Mouse (Mus musculus) lung, adult 2 months (tissue): ENCODE measurements around the gene Rnf180. TPM values are rescaled to one million over a fixed set of nuclear protein-coding genes. Genes with fewer than 3 reads are reported as not detected.

Experiments used
- DNase-seq: peaks from one replicate; pipeline ENCODE4 v3.0.0; 2022
- H3K4me1 ChIP-seq: fragments of 200-500 bp; 2 replicates; pipeline ENCODE4 v1.6.1; 2011; ENCODE audit warnings: low read length; ENCODE audit not compliant: control insufficient read depth, insufficient read depth
- H3K4me3 ChIP-seq: fragments of 200-500 bp; replicated peaks from 2 replicates; pipeline ENCODE3; 2011; ENCODE audit warnings: low read depth, mild to moderate bottlenecking, control low read depth, low read length; ENCODE audit errors: extremely low read depth
- CTCF ChIP-seq: fragments of 200-500 bp; IDR thresholded peaks from 2 replicates; pipeline ENCODE4 v1.5.1; 2011; ENCODE audit warnings: mild to moderate bottlenecking, low read length, control low read depth; ENCODE audit not compliant: insufficient read depth
- POLR2A ChIP-seq: fragments of 200-500 bp; IDR thresholded peaks from 2 replicates; pipeline ENCODE4 v1.6.1; 2011; ENCODE audit warnings: low read depth, mild to moderate bottlenecking, control low read depth, low read length, borderline replicate concordance; ENCODE audit errors: extremely low read depth
- WGBS: fragments of 180-500 bp; shearing (Covaris S2); methylation state at CpG from one replicate; pipeline ENCODE4 v1.1.7; 2018; 5-methylcytosine and 5-hydroxymethylcytosine counted together
- polyA plus RNA-seq: library from polyadenylated mRNA; depleted of rRNA; stranded (reverse); fragments of >200 nt; gene quantifications from 2 replicates; pipeline ENCODE4 v1.2.3, GENCODE M21; 2012

Rnf180 gene
- polyA plus RNA-seq, 1 experiment = 1.7 TPM

- 44% methylated on average over 4 of the region's 4 CpGs for WGBS
- no peak for DNase-seq
- Histone ChIP-seq H3K4me3 (no peak overlapping the region), H3K4me1 (no peaks in the 10 kb centered on the region)
- no peak for TF ChIP-seq CTCF
- TF ChIP-seq POLR2A = no peak
Observed at GRCm38 (mm10) chr13:105147795-105148418, 146.7 kb downstream of the Rnf180 start.

- TF ChIP-seq CTCF (no peak), POLR2A (no peak)
Observed at GRCm38 (mm10) chr13:105146827-105147226, 147.8 kb downstream of the Rnf180 start.

GRCm38 (mm10) chr13:105139881-105140280, 154.7 kb downstream of the Rnf180 start:
- Histone ChIP-seq H3K4me3 (no peak overlapping the region), H3K4me1 (no peaks in the 10 kb centered on the region)
- no peak for DNase-seq
- no peak for TF ChIP-seq POLR2A
- no peak for TF ChIP-seq CTCF
- WGBS = 40% methylated on average over 4 of the region's 4 CpGs

More at GRCm38 (mm10) chr13:105146827-105147226, 147.8 kb downstream of the Rnf180 start:
- H3K4me3 ChIP-seq = no peak overlapping the region
- DNase-seq = no peak
- 44% methylated on average over 1 of the region's 1 CpGs for WGBS
- H3K4me1 ChIP-seq = no peaks in the 10 kb centered on the region

- H3K4me3 ChIP-seq = no peak overlapping the region
- 43% methylated on average over 5 of the region's 5 CpGs for WGBS
- TF ChIP-seq POLR2A (no peak), CTCF (no peak)
- DNase-seq = no peak
- no peaks in the 10 kb centered on the region for H3K4me1 ChIP-seq
Observed at GRCm38 (mm10) chr13:105134397-105134796, 160.2 kb downstream of the Rnf180 start.

- no peak for DNase-seq
Observed at GRCm38 (mm10) chr13:105132776-105133175, 161.8 kb downstream of the Rnf180 start.

GRCm38 (mm10) chr13:105132370-105132769, 162.2 kb downstream of the Rnf180 start:
- Histone ChIP-seq H3K4me3 (no peak overlapping the region), H3K4me1 (no peaks in the 10 kb centered on the region)
- DNase-seq = no peak
- WGBS = 85% methylated on average over 6 of the region's 6 CpGs
- TF ChIP-seq POLR2A = no peak
- no peak for TF ChIP-seq CTCF

More at GRCm38 (mm10) chr13:105132776-105133175, 161.8 kb downstream of the Rnf180 start:
- WGBS = 77% methylated on average over 2 of the region's 2 CpGs
- TF ChIP-seq POLR2A (no peak), CTCF (no peak)
- Histone ChIP-seq H3K4me1 (no peaks in the 10 kb centered on the region), H3K4me3 (no peak overlapping the region)

GRCm38 (mm10) chr13:105130080-105130479, 164.5 kb downstream of the Rnf180 start:
- H3K4me3 ChIP-seq = no peak overlapping the region

GRCm38 (mm10) chr13:105122092-105122491, 172.5 kb downstream of the Rnf180 start:
- 80% methylated on average over 3 of the region's 3 CpGs for WGBS
- Histone ChIP-seq H3K4me3 (no peak overlapping the region), H3K4me1 (no peaks in the 10 kb centered on the region)
- no peak for DNase-seq
- TF ChIP-seq CTCF (no peak), POLR2A (no peak)

More at GRCm38 (mm10) chr13:105130080-105130479, 164.5 kb downstream of the Rnf180 start:
- TF ChIP-seq POLR2A (no peak), CTCF (no peak)
- H3K4me1 ChIP-seq = no peaks in the 10 kb centered on the region
- DNase-seq = no peak
- 73% methylated on average over 6 of the region's 6 CpGs for WGBS

GRCm38 (mm10) chr13:105121617-105122016, 173.0 kb downstream of the Rnf180 start:
- Histone ChIP-seq H3K4me1 (no peaks in the 10 kb centered on the region), H3K4me3 (no peak overlapping the region)
- TF ChIP-seq CTCF = no peak
- no peak for TF ChIP-seq POLR2A
- no peak for DNase-seq

GRCm38 (mm10) chr13:105111599-105111998, 183.0 kb downstream of the Rnf180 start:
- no peak for DNase-seq
- H3K4me3 ChIP-seq = no peak overlapping the region
- WGBS = 91% methylated on average over 6 of the region's 6 CpGs
- no peaks in the 10 kb centered on the region for H3K4me1 ChIP-seq
- TF ChIP-seq CTCF (no peak), POLR2A (no peak)
